Mouse (Mus musculus): Measurements from ENCODE around the gene Mdm4. TPM values are rescaled to one million over a fixed set of nuclear protein-coding genes. Genes with fewer than 3 reads are reported as not detected.

The Mdm4 gene
- polyA plus RNA-seq, 1 experiment from 2014 or later: 24.1 TPM

- no peak overlapping the region for H3K27ac ChIP-seq (ENCODE audit: low read length)
- peak; percentile 33; the same call in 1 of the 2 replicates for ATAC-seq
- no peaks in the 10 kb centered on the region for H3K27me3 ChIP-seq (replicated peaks; ENCODE audit: control insufficient read depth, insufficient read depth, low read length)
- H3K4me2 ChIP-seq (ENCODE audit: low read depth, low read length): no peak overlapping the region
- H3K36me3 ChIP-seq (ENCODE audit: control insufficient read depth, insufficient read depth, low read length): peaks cover 8% of the 10 kb centered on the region; the same call in 1 of the 2 replicates
- no peaks in the 10 kb centered on the region for H3K9me3 ChIP-seq (ENCODE audit: control insufficient read depth, low read length)
- no peak overlapping the region for H3K4me3 ChIP-seq (ENCODE audit: low read length)
- no peaks in the 10 kb centered on the region for H3K4me1 ChIP-seq (ENCODE audit: control insufficient read depth, insufficient read depth, low read length)
- WGBS: 57% methylated on average over 7 of the region's 7 CpGs
- H3K9ac ChIP-seq (ENCODE audit: low read depth, low read length): no peak overlapping the region
Measured at GRCm38 (mm10) chr1:132982728-132983127, 47.6 kb downstream of the Mdm4 start.

GRCm38 (mm10) chr1:132981232-132981631 lies 49.1 kb downstream of the Mdm4 start:
- H3K36me3 ChIP-seq (ENCODE audit: control insufficient read depth, insufficient read depth, low read length): peaks cover 8% of the 10 kb centered on the region; the same call in 1 of the 2 replicates
- no peaks in the 10 kb centered on the region for H3K27me3 ChIP-seq (replicated peaks; ENCODE audit: control insufficient read depth, insufficient read depth, low read length)
- H3K4me3 ChIP-seq (ENCODE audit: low read length): no peak overlapping the region
- H3K4me2 ChIP-seq (ENCODE audit: low read depth, low read length): no peak overlapping the region
- no peak overlapping the region for H3K9ac ChIP-seq (ENCODE audit: low read depth, low read length)
- 93% methylated on average over 6 of the region's 6 CpGs for WGBS
- no peak overlapping the region for H3K27ac ChIP-seq (ENCODE audit: low read length)
- no peaks in the 10 kb centered on the region for H3K9me3 ChIP-seq (ENCODE audit: control insufficient read depth, low read length)
- ATAC-seq: no peak
- H3K4me1 ChIP-seq (ENCODE audit: control insufficient read depth, insufficient read depth, low read length): no peaks in the 10 kb centered on the region

- Histone ChIP-seq H3K27ac (ENCODE audit: low read length) (no peak overlapping the region), H3K9me3 (ENCODE audit: control insufficient read depth, low read length) (no peaks in the 10 kb centered on the region), H3K4me3 (ENCODE audit: low read length) (no peak overlapping the region), H3K36me3 (ENCODE audit: control insufficient read depth, insufficient read depth, low read length) (no peaks in the 10 kb centered on the region), H3K4me2 (ENCODE audit: low read depth, low read length) (no peak overlapping the region), H3K27me3 (replicated peaks; ENCODE audit: control insufficient read depth, insufficient read depth, low read length) (no peaks in the 10 kb centered on the region), H3K4me1 (ENCODE audit: control insufficient read depth, insufficient read depth, low read length) (no peaks in the 10 kb centered on the region), H3K9ac (ENCODE audit: low read depth, low read length) (no peak overlapping the region)
- WGBS: 42% methylated on average over 1 of the region's 1 CpGs
- no peak for ATAC-seq
Measured at GRCm38 (mm10) chr1:132977402-132977801, 53.0 kb downstream of the Mdm4 start.

- 28% methylated on average over 6 of the region's 6 CpGs for WGBS
- ATAC-seq: no peak
- Histone ChIP-seq H3K36me3 (ENCODE audit: control insufficient read depth, insufficient read depth, low read length) (no peaks in the 10 kb centered on the region), H3K27me3 (replicated peaks; ENCODE audit: control insufficient read depth, insufficient read depth, low read length) (no peaks in the 10 kb centered on the region), H3K4me2 (ENCODE audit: low read depth, low read length) (no peak overlapping the region), H3K4me1 (ENCODE audit: control insufficient read depth, insufficient read depth, low read length) (no peaks in the 10 kb centered on the region), H3K9ac (ENCODE audit: low read depth, low read length) (no peak overlapping the region), H3K9me3 (ENCODE audit: control insufficient read depth, low read length) (no peaks in the 10 kb centered on the region), H3K4me3 (ENCODE audit: low read length) (no peak overlapping the region), H3K27ac (ENCODE audit: low read length) (no peak overlapping the region)
Measured at GRCm38 (mm10) chr1:132968659-132969058, 61.7 kb downstream of the Mdm4 start.

GRCm38 (mm10) chr1:132964691-132965090 lies 65.7 kb downstream of the Mdm4 start:
- H3K4me1 ChIP-seq (ENCODE audit: control insufficient read depth, insufficient read depth, low read length): no peaks in the 10 kb centered on the region
- H3K9me3 ChIP-seq (ENCODE audit: control insufficient read depth, low read length): no peaks in the 10 kb centered on the region
- H3K27me3 ChIP-seq (replicated peaks; ENCODE audit: control insufficient read depth, insufficient read depth, low read length): no peaks in the 10 kb centered on the region
- ATAC-seq: no peak; the same call in 1 of the 2 replicates
- H3K4me2 ChIP-seq (ENCODE audit: low read depth, low read length): no peak overlapping the region
- H3K4me3 ChIP-seq (ENCODE audit: low read length): no peak overlapping the region
- H3K36me3 ChIP-seq (ENCODE audit: control insufficient read depth, insufficient read depth, low read length): no peaks in the 10 kb centered on the region
- H3K27ac ChIP-seq (ENCODE audit: low read length): no peak overlapping the region
- WGBS: 63% methylated on average over 4 of the region's 4 CpGs
- H3K9ac ChIP-seq (ENCODE audit: low read depth, low read length): no peak overlapping the region

GRCm38 (mm10) chr1:132964106-132964505 lies 66.3 kb downstream of the Mdm4 start:
- no peaks in the 10 kb centered on the region for H3K36me3 ChIP-seq (ENCODE audit: control insufficient read depth, insufficient read depth, low read length)
- no peaks in the 10 kb centered on the region for H3K27me3 ChIP-seq (replicated peaks; ENCODE audit: control insufficient read depth, insufficient read depth, low read length)
- H3K4me1 ChIP-seq (ENCODE audit: control insufficient read depth, insufficient read depth, low read length): no peaks in the 10 kb centered on the region
- WGBS: 73% methylated on average over 2 of the region's 2 CpGs
- no peak overlapping the region for H3K9ac ChIP-seq (ENCODE audit: low read depth, low read length)
- H3K9me3 ChIP-seq (ENCODE audit: control insufficient read depth, low read length): no peaks in the 10 kb centered on the region
- H3K4me2 ChIP-seq (ENCODE audit: low read depth, low read length): no peak overlapping the region
- no peak overlapping the region for H3K27ac ChIP-seq (ENCODE audit: low read length)
- ATAC-seq: no peak
- H3K4me3 ChIP-seq (ENCODE audit: low read length): no peak overlapping the region

GRCm38 (mm10) chr1:132961751-132962150 lies 68.6 kb downstream of the Mdm4 start:
- Histone ChIP-seq H3K27ac (ENCODE audit: low read length) (no peak overlapping the region), H3K9me3 (ENCODE audit: control insufficient read depth, low read length) (no peaks in the 10 kb centered on the region), H3K4me2 (ENCODE audit: low read depth, low read length) (no peak overlapping the region), H3K4me1 (ENCODE audit: control insufficient read depth, insufficient read depth, low read length) (no peaks in the 10 kb centered on the region), H3K27me3 (replicated peaks; ENCODE audit: control insufficient read depth, insufficient read depth, low read length) (no peaks in the 10 kb centered on the region), H3K4me3 (ENCODE audit: low read length) (no peak overlapping the region), H3K36me3 (ENCODE audit: control insufficient read depth, insufficient read depth, low read length) (no peaks in the 10 kb centered on the region), H3K9ac (ENCODE audit: low read depth, low read length) (no peak overlapping the region)
- 92% methylated on average over 3 of the region's 3 CpGs for WGBS
- ATAC-seq: no peak

GRCm38 (mm10) chr1:132956809-132957208 lies 73.6 kb downstream of the Mdm4 start:
- Histone ChIP-seq H3K4me2 (ENCODE audit: low read depth, low read length) (no peak overlapping the region), H3K9ac (ENCODE audit: low read depth, low read length) (no peak overlapping the region), H3K4me3 (ENCODE audit: low read length) (no peak overlapping the region), H3K9me3 (ENCODE audit: control insufficient read depth, low read length) (no peaks in the 10 kb centered on the region), H3K4me1 (ENCODE audit: control insufficient read depth, insufficient read depth, low read length) (no peaks in the 10 kb centered on the region), H3K27ac (ENCODE audit: low read length) (no peak overlapping the region), H3K36me3 (ENCODE audit: control insufficient read depth, insufficient read depth, low read length) (no peaks in the 10 kb centered on the region), H3K27me3 (replicated peaks; ENCODE audit: control insufficient read depth, insufficient read depth, low read length) (no peaks in the 10 kb centered on the region)
- WGBS: 82% methylated on average over 5 of the region's 5 CpGs
- no peak for ATAC-seq

GRCm38 (mm10) chr1:132947811-132948210 lies 82.5 kb downstream of the Mdm4 start:
- no peak for ATAC-seq
- Histone ChIP-seq H3K4me1 (ENCODE audit: control insufficient read depth, insufficient read depth, low read length) (no peaks in the 10 kb centered on the region), H3K4me2 (ENCODE audit: low read depth, low read length) (no peak overlapping the region), H3K9me3 (ENCODE audit: control insufficient read depth, low read length) (no peaks in the 10 kb centered on the region), H3K27ac (ENCODE audit: low read length) (no peak overlapping the region), H3K4me3 (ENCODE audit: low read length) (no peak overlapping the region), H3K27me3 (replicated peaks; ENCODE audit: control insufficient read depth, insufficient read depth, low read length) (no peaks in the 10 kb centered on the region), H3K36me3 (ENCODE audit: control insufficient read depth, insufficient read depth, low read length) (no peaks in the 10 kb centered on the region), H3K9ac (ENCODE audit: low read depth, low read length) (no peak overlapping the region)
- 54% methylated on average over 7 of the region's 7 CpGs for WGBS

GRCm38 (mm10) chr1:132945826-132946225 lies 84.5 kb downstream of the Mdm4 start:
- Histone ChIP-seq H3K4me1 (ENCODE audit: control insufficient read depth, insufficient read depth, low read length) (no peaks in the 10 kb centered on the region), H3K9me3 (ENCODE audit: control insufficient read depth, low read length) (no peaks in the 10 kb centered on the region), H3K9ac (ENCODE audit: low read depth, low read length) (no peak overlapping the region), H3K4me2 (ENCODE audit: low read depth, low read length) (no peak overlapping the region), H3K36me3 (ENCODE audit: control insufficient read depth, insufficient read depth, low read length) (no peaks in the 10 kb centered on the region), H3K27me3 (replicated peaks; ENCODE audit: control insufficient read depth, insufficient read depth, low read length) (no peaks in the 10 kb centered on the region), H3K4me3 (ENCODE audit: low read length) (no peak overlapping the region), H3K27ac (ENCODE audit: low read length) (no peak overlapping the region)
- WGBS: 47% methylated on average over 8 of the region's 8 CpGs
- ATAC-seq: no peak
